Mouse (Mus musculus): ENCODE measurements around the gene Cd248. TPM values are rescaled to one million over a fixed set of nuclear protein-coding genes. Genes with fewer than 3 reads are reported as not detected.

Cd248 gene
- total RNA-seq, 2 experiments from 2014 or later, result 25.8 to 27.1 TPM

DNA sequence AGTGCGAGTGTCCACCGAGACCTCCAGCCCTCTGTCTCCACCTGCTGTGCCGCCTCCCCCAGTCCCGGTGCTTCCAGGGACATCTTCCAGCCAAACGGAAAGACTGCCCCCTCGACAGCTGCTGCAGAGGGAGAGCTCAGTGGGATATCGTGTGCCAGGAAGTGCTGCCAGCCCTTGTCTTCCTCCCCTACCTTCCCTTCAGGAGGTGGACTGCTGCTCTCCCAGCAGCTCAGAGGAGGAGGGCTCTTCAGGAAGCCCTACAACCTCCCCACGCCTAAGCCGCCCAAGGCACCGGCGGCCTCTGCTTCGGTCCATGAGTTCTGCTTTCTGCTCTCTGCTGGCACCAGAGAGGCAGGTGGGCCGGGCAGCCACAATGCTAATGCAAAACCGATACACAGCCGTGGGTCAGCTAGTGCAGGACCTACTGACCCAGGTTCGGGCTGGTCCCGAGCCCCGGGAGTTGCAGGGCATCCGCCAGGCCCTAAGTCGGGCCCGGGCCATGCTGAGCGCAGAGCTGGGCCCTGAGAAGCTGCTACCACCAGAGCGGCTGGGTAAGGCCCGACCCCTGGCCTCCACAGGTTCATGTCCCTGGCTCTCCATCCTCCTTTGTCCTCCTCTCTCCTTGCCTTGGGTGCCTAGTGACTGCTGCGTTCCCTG is 15.6 kb upstream of the Cd248 start:
- no peak for DNase-seq

DNA sequence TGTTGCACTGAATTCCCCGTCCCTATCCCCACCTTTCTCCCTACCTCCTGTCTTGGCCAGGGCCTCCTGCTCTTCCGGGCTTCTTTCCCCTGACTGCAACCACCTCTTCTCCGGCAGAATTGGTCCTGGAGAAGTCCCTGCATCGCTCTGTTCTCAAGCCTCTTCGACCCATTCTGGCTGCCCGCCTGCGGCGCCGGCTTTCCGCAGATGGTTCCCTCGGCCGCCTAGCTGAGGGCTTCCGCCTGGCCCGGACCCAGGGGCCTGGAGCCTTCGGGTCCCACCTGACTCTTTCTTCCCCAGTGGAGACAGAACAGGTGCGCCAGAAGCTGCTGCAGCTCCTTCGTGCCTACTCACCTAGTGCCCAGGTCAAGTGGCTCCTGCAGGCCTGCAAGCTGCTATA is 15.0 kb upstream of the Cd248 start:
- DNase-seq, result no peak

DNA sequence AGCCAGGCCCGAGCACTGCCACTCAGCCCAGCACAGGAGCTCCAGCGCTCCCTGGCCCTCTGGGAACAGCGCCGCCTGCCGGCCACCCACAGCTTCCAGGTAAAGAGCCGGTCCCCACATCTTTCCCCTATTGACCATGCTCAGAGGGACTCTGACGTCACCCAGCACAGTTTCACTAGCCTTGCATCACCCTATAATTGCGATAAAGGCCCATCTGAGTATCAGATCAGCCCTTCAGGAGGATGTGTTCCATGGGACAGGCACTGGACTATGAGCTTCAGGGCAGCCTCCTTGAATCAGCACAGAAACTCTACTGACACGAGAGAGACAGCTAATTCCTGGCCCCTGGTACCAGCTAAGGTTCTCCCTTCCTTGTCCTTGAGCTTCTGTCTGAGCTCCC is 14.0 kb upstream of the Cd248 start:
- DNase-seq, result peak; percentile 64

DNA sequence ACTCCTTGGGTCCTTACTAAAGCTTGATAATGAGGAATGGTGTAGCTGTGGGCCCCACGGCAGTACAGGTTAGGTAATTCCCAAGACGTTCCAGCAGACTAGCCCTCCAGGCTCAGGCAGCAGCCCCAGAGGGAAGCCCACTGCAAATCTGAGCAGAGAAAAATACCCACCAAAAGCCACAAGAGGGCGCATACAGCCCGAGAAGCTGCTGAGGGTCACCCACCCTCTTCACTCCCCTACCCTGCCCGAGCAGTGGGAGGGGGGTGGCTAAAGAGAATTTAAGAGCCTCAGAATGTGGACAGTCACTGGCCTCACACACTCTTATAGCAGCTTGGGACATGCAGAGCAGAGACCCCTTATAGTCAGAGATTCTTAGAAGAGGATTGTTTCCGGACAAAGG is 11.6 kb upstream of the Cd248 start:
- DNase-seq, result peak; percentile 67

DNA sequence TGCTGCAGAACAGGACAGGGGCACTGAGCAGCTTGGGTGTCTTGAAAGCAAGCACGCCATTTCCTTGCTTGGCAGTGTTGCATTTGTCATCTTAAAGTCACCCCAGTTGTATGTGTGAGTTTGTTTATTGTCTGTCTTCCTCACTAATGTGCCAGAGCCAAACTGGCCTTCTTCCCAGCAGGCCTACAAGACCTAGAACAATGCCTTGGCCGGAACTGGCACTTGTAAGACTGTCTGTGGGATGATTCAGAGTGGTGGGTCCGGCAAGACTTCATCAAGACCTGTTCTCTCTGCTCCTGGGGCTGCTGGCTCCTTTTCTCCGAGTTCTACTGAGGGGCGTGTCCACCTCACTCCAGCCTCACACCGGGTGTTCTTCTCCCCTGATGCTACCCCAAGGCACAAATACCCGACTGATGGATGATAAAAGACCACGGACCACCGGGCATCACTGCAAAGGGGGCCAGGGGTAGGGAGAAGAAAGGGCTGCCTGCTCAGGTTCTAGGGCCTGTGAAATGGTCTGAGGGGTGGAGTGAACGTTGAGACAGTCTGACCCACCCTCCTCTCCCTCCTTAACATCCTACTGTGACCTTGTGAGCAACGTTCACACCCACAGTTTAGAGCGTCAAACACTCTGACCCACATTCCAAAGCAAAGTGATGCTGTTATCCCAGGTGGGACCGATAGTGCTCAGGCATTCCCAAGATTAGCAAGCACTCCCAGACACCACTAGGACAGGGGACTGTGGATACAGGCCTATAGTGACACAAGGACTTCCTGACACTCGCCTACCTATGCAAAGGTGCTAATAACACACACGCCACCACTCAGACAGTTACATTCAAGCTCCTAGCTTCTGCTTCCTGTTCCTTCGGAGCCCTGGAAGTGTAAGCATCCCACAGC is 9.8 kb upstream of the Cd248 start:
- no peak for DNase-seq

DNA sequence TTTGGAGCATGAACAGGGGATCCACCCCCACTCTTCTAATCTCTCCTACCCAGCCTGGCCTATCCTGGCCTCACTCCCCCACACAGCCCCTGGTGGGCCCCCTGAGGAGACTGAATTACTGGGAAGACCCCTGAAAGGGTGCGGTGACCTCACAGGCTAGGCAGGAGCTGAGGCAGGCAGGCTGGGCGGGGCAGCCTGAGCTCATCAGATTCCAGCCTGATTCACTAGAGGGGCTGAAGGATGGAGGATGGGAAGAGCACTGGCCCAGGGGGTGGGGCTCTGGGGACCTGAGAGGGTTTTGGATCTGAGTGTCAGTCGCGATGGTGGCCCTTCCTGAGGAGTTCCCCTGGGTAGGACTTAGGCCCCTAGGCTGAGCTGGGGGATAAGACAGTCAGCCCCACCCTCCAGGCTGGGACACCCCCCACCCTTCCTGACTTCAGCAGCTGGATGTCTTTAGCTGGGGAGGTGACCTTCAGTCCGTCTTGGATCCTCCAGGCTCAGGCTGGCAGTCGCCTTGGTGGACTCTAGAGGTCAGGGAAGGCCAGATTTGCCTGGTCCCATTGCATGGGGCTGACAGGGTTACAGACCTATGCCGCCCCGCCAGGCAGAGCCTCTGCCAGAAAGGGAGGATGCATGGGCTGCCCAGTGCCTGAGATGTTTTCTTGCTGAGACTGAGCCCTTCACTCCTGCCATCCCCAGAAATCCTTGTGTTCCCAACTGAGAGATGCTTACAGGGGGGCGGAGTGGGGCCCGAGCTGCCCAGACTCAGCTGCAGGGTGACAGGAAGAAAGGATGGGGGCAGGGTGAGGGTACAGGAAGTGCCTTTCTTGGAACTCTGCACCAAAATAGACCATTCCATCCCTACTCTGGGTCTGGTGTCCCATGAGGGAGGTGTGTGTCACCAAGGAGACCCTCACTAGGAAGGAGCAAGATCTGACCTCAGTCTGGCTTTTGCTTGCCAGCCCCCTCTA is 8.8 kb upstream of the Cd248 start:
- peak; percentile 48 for DNase-seq

DNA sequence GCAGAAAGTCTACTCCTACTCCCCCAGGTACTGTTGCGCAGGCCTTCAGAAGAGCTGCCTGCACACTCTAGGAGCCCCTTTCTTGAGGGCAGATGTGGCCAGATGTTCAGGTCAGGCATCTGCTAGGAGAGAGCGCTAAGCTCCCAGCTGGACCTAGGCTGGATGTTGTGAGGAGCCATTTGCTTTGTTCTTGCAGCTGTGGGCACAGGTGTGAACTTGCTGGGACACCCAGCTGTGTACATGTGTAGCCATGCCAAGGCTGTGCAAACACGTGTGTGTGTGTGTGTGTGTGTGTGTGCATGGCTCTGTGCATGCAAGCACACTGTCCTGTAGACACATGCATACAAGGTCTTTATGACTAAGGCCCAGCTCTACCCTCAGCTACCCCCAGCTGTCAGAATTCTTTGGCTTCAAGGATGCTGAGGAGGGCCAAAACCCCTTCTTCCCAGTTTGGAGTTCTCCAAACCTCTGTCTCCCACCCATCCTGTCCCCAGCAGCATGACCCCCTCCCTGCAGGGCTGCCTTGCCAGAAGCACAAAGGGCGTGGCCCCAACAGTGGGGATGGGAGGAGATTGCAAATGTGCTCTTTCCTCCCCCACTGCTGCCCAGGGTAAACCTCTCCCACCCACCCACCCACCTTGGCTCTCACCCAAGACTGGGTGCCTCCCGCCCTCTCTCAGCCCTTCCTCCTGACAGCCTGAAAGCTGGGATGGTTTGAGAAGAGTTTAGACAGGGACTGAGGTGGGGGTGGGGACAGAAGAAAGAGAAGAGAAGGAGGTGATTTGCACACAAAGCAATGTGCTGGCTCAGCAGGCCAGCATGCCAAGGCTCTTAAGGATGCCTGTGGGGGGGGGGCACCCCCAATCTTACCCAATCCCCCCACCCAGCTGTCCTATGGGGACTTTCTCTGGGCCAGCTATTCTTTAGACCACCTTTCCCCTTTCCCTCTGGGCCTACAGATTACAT is 7.2 kb upstream of the Cd248 start:
- DNase-seq, result peak; percentile 47

DNA sequence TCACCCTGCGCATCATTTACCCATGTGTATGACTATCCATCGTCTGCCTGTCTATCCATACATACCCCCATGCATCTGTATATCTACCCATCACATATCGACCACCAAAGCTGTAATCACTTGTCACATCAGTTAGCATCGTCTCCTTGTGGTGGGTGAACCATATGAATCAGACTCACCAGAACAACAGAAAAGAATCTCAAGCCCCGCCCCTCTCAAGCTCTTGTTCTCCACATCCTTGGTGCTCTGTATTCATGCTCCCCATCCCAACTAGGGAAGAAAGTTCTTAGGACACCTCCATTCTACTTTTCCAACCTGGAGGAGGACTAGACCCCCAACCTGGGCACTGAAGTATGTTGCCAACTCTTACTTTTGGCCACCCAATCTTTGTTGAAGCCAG is 5.8 kb upstream of the Cd248 start:
- no peak for DNase-seq

DNA sequence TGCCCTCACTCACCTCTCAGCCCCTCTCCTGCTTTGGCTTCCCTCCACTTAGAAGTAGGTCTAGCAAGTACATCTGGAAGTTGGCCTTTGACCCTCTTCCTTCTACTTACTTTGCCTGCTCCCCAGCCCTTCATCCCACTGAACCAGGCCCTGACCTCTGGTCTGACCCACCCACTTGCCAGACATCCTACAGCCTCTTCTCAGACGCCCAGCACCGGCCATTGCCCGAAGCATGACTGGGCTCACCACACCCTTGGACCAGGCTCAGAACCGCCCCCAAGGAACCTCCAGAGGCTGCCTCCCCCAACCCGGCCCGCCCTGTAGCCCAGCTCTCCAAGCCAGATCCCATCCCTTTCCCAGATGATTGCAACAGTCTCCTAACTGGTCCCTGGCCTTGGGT is 5.4 kb upstream of the Cd248 start:
- DNase-seq, result peak; percentile 46

DNA sequence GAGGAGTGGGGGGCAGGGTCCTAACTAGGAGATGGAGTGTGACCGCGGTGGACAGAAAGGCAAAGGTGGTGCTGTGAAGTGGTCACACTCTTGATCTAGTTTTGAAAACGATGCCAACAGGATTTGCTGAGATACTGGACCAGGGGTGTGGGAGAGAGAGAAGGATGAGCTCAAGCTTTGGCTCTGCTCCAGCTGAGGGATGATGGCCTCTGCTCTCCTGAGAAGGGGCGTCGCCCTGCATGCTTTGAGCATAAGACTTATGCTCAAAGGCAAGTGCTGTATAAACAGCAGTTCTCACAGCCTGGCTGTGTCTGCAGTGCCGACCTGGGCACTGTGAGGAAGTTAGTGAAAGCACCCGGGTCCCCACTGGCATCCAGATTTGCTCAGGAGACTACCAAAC is 2.8 kb upstream of the Cd248 start:
- peak; percentile 51 for DNase-seq

DNA sequence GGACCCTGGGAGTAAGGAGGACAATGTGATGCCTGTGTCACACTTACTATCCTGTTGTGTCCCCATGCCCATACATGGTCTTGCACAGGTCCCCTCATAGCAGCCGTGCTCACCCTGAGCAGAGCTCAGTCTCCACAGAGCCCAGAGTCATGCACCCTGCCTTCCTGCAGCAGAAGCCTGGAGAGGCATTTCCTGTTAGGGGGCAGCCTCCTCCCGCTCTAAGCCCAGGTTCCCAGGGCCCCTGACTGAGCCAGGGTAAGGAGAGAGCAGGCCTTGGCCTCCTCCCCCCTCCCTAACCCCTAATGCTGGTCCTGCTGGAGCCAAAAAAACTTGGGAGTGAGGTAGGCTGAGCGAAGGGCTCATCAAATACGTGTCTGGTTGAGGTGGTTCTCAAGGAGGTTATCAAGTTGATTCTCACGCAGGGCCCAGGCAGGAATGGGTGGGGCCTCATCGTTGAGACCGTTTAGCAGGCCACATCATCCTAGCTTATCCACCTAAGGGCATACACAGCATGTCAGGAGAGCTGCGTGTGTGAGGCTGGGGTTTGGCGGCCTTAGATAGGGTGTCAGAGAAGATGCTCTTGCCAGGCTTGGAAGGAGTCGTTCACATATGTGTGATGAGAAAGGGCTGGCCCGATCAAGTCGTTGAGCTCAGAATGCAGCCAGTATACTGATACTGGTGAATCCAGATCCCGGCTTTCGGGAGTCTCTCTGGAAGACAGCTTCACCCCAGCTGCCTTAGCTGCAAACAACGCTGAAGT is 658 bp upstream of the Cd248 start:
- DNase-seq, result peak; percentile 31

DNA sequence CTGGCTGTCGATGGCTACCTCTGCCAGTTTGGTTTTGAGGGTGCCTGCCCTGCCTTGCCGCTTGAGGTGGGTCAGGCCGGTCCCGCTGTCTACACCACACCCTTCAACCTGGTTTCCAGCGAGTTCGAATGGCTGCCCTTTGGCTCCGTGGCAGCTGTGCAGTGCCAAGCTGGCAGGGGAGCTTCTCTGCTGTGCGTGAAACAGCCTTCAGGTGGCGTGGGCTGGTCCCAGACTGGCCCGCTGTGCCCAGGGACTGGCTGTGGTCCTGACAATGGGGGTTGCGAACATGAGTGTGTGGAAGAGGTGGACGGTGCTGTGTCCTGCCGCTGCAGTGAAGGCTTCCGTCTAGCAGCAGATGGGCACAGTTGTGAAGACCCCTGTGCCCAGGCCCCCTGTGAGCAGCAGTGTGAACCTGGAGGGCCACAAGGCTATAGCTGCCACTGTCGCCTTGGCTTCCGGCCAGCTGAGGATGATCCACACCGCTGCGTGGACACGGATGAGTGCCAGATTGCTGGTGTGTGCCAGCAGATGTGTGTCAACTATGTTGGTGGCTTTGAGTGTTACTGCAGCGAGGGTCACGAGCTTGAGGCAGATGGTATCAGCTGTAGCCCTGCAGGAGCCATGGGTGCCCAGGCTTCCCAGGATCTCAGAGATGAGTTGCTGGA is 824 bp downstream of the Cd248 start:
- DNase-seq, result no peak

DNA sequence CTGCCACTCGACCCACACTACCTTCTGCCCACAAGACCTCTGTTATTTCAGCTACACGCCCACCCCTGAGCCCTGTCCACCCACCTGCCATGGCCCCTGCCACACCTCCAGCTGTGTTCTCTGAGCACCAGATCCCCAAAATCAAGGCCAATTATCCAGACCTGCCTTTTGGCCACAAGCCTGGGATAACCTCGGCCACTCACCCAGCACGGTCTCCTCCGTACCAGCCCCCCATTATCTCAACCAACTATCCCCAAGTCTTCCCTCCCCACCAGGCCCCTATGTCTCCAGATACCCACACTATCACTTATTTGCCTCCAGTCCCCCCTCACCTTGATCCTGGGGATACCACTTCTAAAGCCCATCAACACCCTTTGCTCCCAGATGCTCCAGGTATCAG is 1.6 kb downstream of the Cd248 start:
- DNase-seq, result no peak

DNA sequence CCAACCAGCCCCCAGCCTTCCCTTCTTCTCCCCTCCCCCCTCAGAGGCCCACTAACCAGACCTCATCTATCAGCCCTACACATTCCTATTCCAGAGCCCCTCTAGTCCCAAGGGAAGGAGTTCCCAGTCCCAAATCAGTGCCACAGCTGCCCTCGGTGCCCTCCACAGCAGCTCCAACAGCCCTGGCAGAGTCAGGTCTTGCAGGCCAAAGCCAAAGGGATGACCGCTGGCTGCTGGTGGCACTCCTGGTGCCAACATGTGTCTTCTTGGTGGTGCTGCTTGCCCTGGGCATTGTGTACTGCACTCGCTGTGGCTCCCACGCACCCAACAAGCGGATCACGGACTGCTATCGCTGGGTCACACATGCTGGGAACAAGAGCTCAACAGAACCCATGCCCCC is 2.1 kb downstream of the Cd248 start:
- no peak for DNase-seq

DNA sequence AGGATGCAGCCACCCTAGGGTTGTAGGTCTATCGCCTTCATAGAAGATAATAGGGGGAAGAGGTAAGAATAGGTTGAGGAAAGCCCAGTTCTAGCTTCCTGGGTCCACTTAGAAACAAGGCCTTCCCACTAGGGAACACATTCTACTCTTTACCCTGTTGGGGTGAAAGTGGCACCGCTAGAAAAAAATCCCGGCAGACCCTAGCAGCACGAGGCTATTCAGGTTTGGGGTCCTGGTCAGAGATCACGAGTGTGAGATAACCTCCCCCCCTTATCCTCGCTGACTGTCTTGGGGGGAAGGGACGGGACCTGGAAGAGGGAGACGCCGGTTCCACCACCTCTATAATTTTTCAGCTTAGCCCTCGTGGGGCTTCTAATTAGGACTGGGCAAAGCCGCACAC is 3.2 kb downstream of the Cd248 start:
- no peak for DNase-seq

DNA sequence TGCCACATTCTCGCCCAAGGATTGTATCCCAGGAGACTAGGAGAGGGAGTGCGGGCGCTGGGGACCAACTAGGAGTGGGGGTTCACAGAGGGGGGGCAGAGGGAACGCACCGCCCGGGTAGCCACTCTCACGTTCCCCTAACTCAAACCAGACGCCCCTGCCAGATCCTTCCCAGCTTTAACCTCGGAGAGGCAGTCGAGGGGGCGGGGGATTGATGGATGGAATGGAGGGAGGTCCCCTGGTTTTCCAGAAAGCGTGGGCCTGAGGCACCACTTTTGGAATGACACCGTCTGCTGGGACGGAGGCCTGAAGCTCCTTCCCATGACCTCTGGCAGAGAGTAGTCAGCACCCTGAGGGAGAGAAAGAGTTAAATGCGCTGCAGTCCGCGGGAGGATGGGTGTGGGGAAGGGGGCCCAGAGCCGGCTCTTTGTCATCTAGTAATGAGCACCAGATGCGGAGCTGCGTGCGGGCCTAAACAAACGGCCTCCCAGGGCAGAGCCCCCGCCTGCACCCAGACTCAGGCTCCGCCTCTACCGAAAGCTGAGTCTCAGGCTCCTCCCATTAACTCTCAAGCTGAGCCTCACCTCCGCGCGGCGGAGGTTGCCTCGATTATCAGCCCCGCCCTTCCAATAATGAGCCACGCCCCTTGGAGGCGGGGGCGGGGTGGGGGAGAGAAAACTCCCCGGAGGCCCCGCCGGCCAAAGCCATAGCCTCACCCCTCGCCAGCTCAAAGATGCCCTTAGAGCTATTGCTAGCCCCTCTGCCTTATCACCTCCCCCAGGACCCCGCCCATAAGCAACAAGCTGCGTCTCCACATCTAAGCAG is 3.9 kb downstream of the Cd248 start:
- DNase-seq, result peak; percentile 76

DNA sequence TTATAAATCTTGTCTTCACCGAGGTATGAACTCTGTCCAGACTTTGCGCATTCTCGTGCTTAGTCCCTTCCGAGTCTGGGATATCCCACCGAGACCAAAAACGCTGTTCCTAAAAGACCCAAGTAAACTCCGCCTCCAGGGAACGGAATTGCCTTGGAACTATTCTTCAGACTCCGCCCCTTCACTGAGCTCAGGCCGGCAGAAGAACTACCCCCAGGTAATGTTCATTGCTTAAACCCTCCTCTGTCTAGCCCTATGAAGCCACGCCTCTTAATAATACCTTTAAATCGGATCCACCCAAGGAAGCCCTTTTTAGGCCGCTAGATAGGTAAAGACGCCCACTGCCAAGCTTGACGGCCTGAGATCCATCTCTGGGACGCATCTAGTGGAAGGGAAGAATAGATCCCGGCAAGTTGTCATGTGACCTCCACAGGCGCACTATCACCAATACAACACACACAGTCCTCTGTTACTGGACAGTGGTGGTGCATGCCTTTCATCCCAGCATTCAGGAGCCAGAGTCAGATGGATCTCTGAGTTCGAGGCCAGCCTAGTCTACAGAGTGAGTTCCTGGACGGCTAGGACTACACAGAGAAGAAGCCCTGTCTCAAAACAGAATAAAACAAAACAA is 4.6 kb downstream of the Cd248 start:
- DNase-seq, result no peak

DNA sequence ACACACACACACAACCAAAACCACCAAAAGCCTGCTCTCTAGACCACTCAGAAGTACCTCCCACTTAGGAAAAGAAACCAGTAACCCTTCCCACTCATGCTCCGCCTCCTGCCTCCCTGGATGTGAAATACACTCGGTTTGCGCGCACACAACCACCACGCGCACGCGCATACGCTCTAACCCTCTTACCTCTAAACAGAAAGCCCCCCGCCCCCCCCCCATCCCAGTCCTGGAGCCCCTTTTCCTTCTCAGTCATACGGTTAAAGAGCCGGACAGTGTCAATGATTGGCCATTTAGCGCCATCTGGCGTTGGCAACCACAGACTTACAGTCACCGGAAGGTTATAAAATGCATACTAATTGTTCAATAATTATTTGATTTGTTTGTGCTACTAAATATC is 5.2 kb downstream of the Cd248 start:
- DNase-seq, result peak; percentile 72

DNA sequence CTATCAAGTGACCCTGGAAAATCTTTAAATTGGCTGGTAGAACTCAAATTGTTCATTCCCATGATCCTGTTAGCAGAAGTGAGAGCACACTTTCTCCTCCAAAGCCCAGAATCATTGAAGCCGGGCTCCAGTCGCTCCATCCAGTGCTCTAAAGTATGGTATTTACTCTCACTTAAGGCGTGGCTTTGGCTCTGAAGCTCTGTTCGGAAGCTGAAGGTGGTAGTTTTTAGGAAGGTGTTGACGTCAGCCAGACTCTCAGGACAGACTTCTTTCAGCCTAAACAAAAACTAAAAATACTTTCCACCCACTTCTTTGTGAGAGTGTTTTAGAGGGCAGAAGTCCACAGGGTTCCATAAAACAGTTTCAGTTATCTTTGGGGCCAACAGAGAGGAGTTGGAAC is 5.6 kb downstream of the Cd248 start:
- DNase-seq, result no peak

All from heart, postnatal 4 days (tissue).